Mouse (Mus musculus) erythroblast, embryonic 14.5 days (primary cell): ENCODE data around the gene Fmod. TPM values are rescaled to one million over a fixed set of nuclear protein-coding genes. Genes with fewer than 3 reads are reported as not detected.

Experiments used
- H3K27me3 ChIP-seq: 2 replicates; pipeline ENCODE4 v1.6.1; 2012; ENCODE audit warnings: inconsistent platforms; ENCODE audit not compliant: control insufficient read depth
- H3K36me3 ChIP-seq: 2 replicates; pipeline ENCODE4 v1.6.1; 2012; ENCODE audit warnings: mild to moderate bottlenecking, inconsistent platforms; ENCODE audit not compliant: control insufficient read depth
- H3K4me1 ChIP-seq: 2 replicates; pipeline ENCODE4 v1.6.1; 2012; ENCODE audit warnings: inconsistent platforms; ENCODE audit not compliant: control insufficient read depth
- H3K4me3 ChIP-seq: replicated peaks from 2 replicates; pipeline ENCODE3; 2012; ENCODE audit warnings: moderate library complexity, mild to moderate bottlenecking, inconsistent platforms
- H3K9me3 ChIP-seq: 2 replicates; pipeline ENCODE4 v1.6.1; 2012; ENCODE audit warnings: low read length, inconsistent platforms, mixed read lengths; ENCODE audit not compliant: control insufficient read depth
- GATA1 ChIP-seq: IDR thresholded peaks from 2 replicates; pipeline ENCODE4 v1.6.1; 2012; ENCODE audit warnings: low read length, inconsistent platforms, mixed read lengths
- TAL1 ChIP-seq: IDR thresholded peaks from 3 replicates; pipeline ENCODE4 v1.6.1; 2012; ENCODE audit warnings: low read length, inconsistent platforms, mixed read lengths
- polyA plus RNA-seq: library from polyadenylated mRNA; stranded (reverse); fragments of >175 nt; gene quantifications from 2 replicates; pipeline ENCODE4 v1.2.3, GENCODE M21; 2012

Gene Fmod
- polyA plus RNA-seq, 1 experiment, result not detected

GRCm38 (mm10) chr1:134070099-134070669, 33.1 kb downstream of the Fmod start:
- no peak for TF ChIP-seq GATA1
- TF ChIP-seq TAL1, result no peak
- H3K4me1 ChIP-seq, result peaks cover 86% of the 10 kb centered on the region
- H3K27me3 ChIP-seq, result peaks cover 46% of the 10 kb centered on the region
- no peaks in the 10 kb centered on the region for H3K9me3 ChIP-seq
- peaks cover 44% of the 10 kb centered on the region for H3K36me3 ChIP-seq
- no peak overlapping the region for H3K4me3 ChIP-seq

- Histone ChIP-seq H3K36me3 (peaks cover 58% of the 10 kb centered on the region), H3K27me3 (peaks cover 33% of the 10 kb centered on the region), H3K4me3 (peak overlapping the region; percentile 67), H3K4me1 (peaks cover 90% of the 10 kb centered on the region), H3K9me3 (no peaks in the 10 kb centered on the region)
- TF ChIP-seq TAL1 (no peak), GATA1 (peak; percentile 42)
Measured at GRCm38 (mm10) chr1:134071411-134072018, 34.5 kb downstream of the Fmod start.

DNA sequence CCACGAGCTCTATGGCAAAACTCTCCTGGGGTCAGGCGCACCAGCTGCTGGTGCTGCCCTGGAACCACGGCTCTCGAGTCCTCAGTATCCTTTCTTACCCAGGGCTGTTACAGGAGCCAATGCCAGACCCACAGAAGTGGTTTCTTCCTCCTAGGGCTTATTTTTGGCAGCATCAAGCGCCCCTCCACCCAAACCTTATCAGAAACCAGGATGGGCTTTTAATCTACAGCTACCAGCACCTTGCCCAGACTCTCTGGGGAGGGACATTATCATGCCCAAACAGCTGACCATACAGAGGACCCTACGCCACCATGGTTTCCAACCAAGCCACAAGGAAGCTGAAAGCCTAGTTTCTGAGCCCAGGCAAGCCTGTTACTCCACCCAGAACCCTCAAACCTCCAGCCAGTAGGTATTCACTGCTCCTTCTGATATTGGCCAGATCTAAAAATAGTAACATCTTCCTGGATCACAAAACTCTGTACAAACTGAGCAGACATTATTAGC, 36.1 kb downstream of the Fmod start:
- no peaks in the 10 kb centered on the region for H3K9me3 ChIP-seq
- peaks cover 82% of the 10 kb centered on the region for H3K4me1 ChIP-seq
- peaks cover 17% of the 10 kb centered on the region for H3K27me3 ChIP-seq
- TF ChIP-seq TAL1 (peak; percentile 91), GATA1 (peak; percentile 89)
- H3K4me3 ChIP-seq, result peak overlapping the region; percentile 67
- H3K36me3 ChIP-seq, result peaks cover 74% of the 10 kb centered on the region

DNA sequence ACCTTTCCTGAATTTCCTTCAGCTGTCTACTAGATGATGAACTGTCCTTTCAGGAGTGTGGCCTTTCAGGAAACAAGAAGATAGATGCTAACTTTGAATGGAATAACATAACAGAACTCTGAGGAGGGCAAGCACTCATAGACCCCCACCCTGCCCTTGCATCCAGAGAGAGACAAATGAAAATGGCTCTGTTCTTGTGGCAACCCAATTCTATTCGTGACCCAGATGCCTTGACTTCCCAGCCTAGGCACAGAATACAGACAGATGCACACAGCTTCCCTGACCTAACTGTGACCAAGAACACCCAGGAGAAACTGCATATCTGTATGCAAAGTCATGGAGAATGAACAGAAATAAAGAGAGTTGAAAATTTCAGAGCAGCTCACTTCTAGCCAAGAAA, 36.6 kb downstream of the Fmod start:
- no peak for TF ChIP-seq GATA1
- TF ChIP-seq TAL1, result no peak
- Histone ChIP-seq H3K36me3 (peaks cover 79% of the 10 kb centered on the region), H3K27me3 (peaks cover 12% of the 10 kb centered on the region), H3K4me3 (peak overlapping the region; percentile 67), H3K4me1 (peaks cover 82% of the 10 kb centered on the region), H3K9me3 (no peaks in the 10 kb centered on the region)

DNA sequence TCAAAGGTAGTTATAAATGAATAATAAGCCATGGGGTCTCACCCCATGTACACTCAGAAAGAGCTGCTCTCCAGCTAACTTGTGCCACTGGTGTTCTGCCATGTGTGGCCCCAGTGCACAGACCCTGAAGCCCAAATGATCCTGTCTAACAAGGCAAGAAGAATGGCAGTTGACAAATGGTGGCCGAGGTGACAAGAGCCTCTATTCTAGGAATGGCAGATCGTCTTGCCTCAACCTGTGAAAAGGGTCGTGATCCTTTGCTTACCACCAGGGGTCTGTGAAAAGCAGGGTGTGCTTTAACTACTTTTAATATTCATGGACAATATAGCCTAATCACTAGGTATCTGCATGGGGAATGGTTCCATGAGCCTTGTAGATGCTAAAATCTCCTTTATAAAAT, 37.1 kb downstream of the Fmod start:
- TF ChIP-seq GATA1, result no peak
- no peak for TF ChIP-seq TAL1
- peaks cover 80% of the 10 kb centered on the region for H3K4me1 ChIP-seq
- no peaks in the 10 kb centered on the region for H3K9me3 ChIP-seq
- peaks cover 79% of the 10 kb centered on the region for H3K36me3 ChIP-seq
- peak overlapping the region; percentile 67 for H3K4me3 ChIP-seq
- H3K27me3 ChIP-seq, result peaks cover 8% of the 10 kb centered on the region

GRCm38 (mm10) chr1:134074606-134075005, 37.6 kb downstream of the Fmod start:
- peak overlapping the region; percentile 67 for H3K4me3 ChIP-seq

DNA sequence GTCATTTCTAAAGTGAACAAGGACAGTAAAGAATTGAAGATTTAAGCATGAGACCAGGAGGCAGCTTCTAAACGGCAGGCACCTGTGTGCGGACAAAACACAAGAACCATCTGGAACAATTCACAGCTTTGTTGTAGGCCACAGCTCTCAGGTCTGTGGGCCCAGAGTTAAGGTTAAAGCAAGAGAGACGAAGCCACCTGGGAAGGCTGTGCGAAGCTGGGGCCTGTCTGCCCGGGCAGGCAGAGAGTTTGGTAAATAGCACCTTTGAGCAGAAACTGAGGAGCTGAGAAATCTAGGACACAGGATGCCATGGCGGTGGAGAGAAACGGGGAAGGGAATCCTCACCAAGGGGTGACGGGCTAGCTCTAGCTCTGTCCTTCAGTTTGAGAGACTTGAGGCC, 38.5 kb downstream of the Fmod start:
- Histone ChIP-seq H3K36me3 (peaks cover 79% of the 10 kb centered on the region), H3K9me3 (no peaks in the 10 kb centered on the region), H3K4me1 (peaks cover 82% of the 10 kb centered on the region), H3K27me3 (no peaks in the 10 kb centered on the region), H3K4me3 (peak overlapping the region; percentile 67)
- TF ChIP-seq GATA1 (no peak), TAL1 (no peak)

More at GRCm38 (mm10) chr1:134074606-134075005, 37.6 kb downstream of the Fmod start:
- TF ChIP-seq GATA1 (no peak), TAL1 (no peak)
- H3K27me3 ChIP-seq, result peaks cover 3% of the 10 kb centered on the region
- H3K4me1 ChIP-seq, result peaks cover 82% of the 10 kb centered on the region
- H3K36me3 ChIP-seq, result peaks cover 79% of the 10 kb centered on the region
- no peaks in the 10 kb centered on the region for H3K9me3 ChIP-seq

GRCm38 (mm10) chr1:134076789-134077188, 39.7 kb downstream of the Fmod start:
- TF ChIP-seq TAL1 (no peak), GATA1 (no peak)
- no peaks in the 10 kb centered on the region for H3K27me3 ChIP-seq
- peaks cover 82% of the 10 kb centered on the region for H3K4me1 ChIP-seq
- H3K4me3 ChIP-seq, result peak overlapping the region; percentile 67
- no peaks in the 10 kb centered on the region for H3K9me3 ChIP-seq
- H3K36me3 ChIP-seq, result peaks cover 66% of the 10 kb centered on the region

DNA sequence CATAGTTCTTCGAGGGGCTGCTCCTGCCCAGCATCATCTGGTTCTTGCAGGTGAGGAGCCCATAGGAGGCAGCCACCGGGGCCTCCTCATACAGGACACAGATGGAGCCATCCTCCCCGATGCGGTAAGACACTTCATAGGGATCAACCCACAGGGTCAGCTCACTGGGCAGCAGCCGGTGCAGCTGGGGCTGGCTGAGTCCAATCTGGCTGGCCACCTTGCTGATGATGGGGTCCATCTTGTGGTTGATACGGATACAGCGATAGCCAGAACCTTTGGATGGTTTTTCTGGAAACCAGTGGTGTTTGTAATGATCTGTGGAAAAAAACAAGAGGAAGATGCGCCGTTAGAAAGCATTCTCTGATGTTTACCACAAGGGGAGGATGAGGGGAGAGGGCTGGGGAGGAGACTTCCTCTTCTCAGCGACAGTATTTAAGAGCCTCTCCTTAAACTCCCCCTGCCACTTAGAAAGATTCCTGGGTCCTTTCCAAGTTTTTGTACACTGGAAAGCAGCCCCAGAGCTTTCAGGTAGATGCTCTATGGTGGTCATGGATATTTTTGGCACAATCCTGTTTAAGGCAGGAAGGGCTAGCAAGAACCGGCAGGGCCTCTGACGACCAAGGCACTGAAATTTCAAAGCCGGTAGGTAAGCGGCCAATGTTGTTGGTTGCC, 40.5 kb downstream of the Fmod start:
- peak overlapping the region; percentile 67 for H3K4me3 ChIP-seq
- H3K9me3 ChIP-seq, result no peaks in the 10 kb centered on the region
- TF ChIP-seq TAL1 (peak; percentile 48; the same call in 2 of the 3 replicates), GATA1 (no peak)
- H3K4me1 ChIP-seq, result peaks cover 82% of the 10 kb centered on the region
- no peaks in the 10 kb centered on the region for H3K27me3 ChIP-seq
- H3K36me3 ChIP-seq, result peaks cover 60% of the 10 kb centered on the region
